26 mouse cellular contexts compared by ENCODE assay signal in genomic region chr12:107714846-107715245, GRCm38 (mm10).
"Had no signal": no experiment of that assay in that cellular context is flagged by ENCODE, and none has a peak within 500 bp of the region (broad histone marks: within the 10 kb centered on the region; RNA-seq: fewer than 3 reads in every experiment).

No protein-coding gene starts in this region.

- ATAC-seq: forebrain, embryonic 13.5 days; forebrain, embryonic 15.5 days; forebrain, embryonic 16.5 days had no signal

- H3K27me3 ChIP-seq: embryonic facial prominence, embryonic 12.5 days; embryonic facial prominence, embryonic 13.5 days; embryonic facial prominence, embryonic 15.5 days; forebrain, embryonic 12.5 days; forebrain, embryonic 13.5 days; forebrain, embryonic 15.5 days had no signal

- H3K27ac ChIP-seq: embryonic facial prominence, embryonic 10.5 days; embryonic facial prominence, embryonic 12.5 days; embryonic facial prominence, embryonic 13.5 days; embryonic facial prominence, embryonic 15.5 days; forebrain, embryonic 10.5 days; forebrain, embryonic 12.5 days; forebrain, embryonic 13.5 days; forebrain, embryonic 15.5 days; gastrocnemius, adult 2 months; heart, adult 2 months had no signal

- H3K4me2 ChIP-seq: embryonic facial prominence, embryonic 12.5 days; embryonic facial prominence, embryonic 13.5 days; embryonic facial prominence, embryonic 15.5 days; forebrain, embryonic 12.5 days; forebrain, embryonic 13.5 days; forebrain, embryonic 15.5 days had no signal

- DNase-seq: cerebellum, adult 8-10 months; cerebellum, adult 9-10 months; cerebellum, adult 9-11 months; cerebellum, postnatal 10 days; cerebellum, postnatal 14 days; cerebellum, postnatal 25 days; cerebellum, postnatal 36 days; embryo, embryonic 11 days; gastrocnemius, adult 2 months; gastrocnemius, postnatal 10 days; gastrocnemius, postnatal 14 days; gastrocnemius, postnatal 25 days; gastrocnemius, postnatal 36 days; heart, adult 11 months; heart, adult 18-20 months; heart, adult 2 months had no signal

- H3K4me3 ChIP-seq: embryonic facial prominence, embryonic 10.5 days; embryonic facial prominence, embryonic 12.5 days; embryonic facial prominence, embryonic 13.5 days; embryonic facial prominence, embryonic 15.5 days; erythroblast, embryonic 14.5 days; forebrain, embryonic 10.5 days; forebrain, embryonic 12.5 days; forebrain, embryonic 13.5 days; forebrain, embryonic 15.5 days; gastrocnemius, adult 2 months; heart, adult 2 months had no signal

- H3K9me3 ChIP-seq: embryonic facial prominence, embryonic 10.5 days; embryonic facial prominence, embryonic 12.5 days; embryonic facial prominence, embryonic 13.5 days; embryonic facial prominence, embryonic 15.5 days; forebrain, embryonic 10.5 days; forebrain, embryonic 12.5 days; forebrain, embryonic 13.5 days; forebrain, embryonic 15.5 days had no signal

- H3K36me3 ChIP-seq: embryonic facial prominence, embryonic 10.5 days; embryonic facial prominence, embryonic 12.5 days; embryonic facial prominence, embryonic 13.5 days; embryonic facial prominence, embryonic 15.5 days; forebrain, embryonic 10.5 days; forebrain, embryonic 12.5 days; forebrain, embryonic 15.5 days had no signal

- H3K9ac ChIP-seq: embryonic facial prominence, embryonic 12.5 days; embryonic facial prominence, embryonic 13.5 days; embryonic facial prominence, embryonic 15.5 days; forebrain, embryonic 12.5 days; forebrain, embryonic 13.5 days; forebrain, embryonic 15.5 days had no signal
